Mouse (Mus musculus) lung, embryonic 14.5 days (tissue): ENCODE results near the gene Trim3. TPM values are rescaled to one million over a fixed set of nuclear protein-coding genes. Genes with fewer than 3 reads are reported as not detected.

ENCODE experiments used
- ATAC-seq: fragments of 200-750 bp; cut with Nextera tagmentation; 2 replicates; pipeline ENCODE4 v1.8.0; 2017; ENCODE audit warnings: mild to moderate bottlenecking, moderate TSS enrichment, moderate library complexity; ENCODE audit not compliant: insufficient read depth
- DNase-seq: peaks from one replicate; pipeline ENCODE4 v3.0.0-alpha.2; 2015
- H3K27ac ChIP-seq: fragments of 300-500 bp; sonication (generic); 2 replicates; pipeline ENCODE4 v1.5.1; 2014; ENCODE audit warnings: low read depth, mild to moderate bottlenecking, moderate library complexity
- H3K27me3 ChIP-seq: fragments of 300-500 bp; sonication (generic); 2 replicates; pipeline ENCODE4 v1.6.1; 2014; ENCODE audit warnings: low read length, control low read depth; ENCODE audit not compliant: insufficient read depth
- H3K36me3 ChIP-seq: fragments of 300-500 bp; sonication (generic); 2 replicates; pipeline ENCODE4 v1.6.1; 2014; ENCODE audit warnings: control low read depth; ENCODE audit not compliant: insufficient read depth
- H3K4me1 ChIP-seq: fragments of 300-500 bp; sonication (generic); 2 replicates; pipeline ENCODE4 v1.6.1; 2014; ENCODE audit warnings: antibody characterized with exemption, control low read depth; ENCODE audit not compliant: insufficient read depth
- H3K4me2 ChIP-seq: fragments of 300-500 bp; sonication (generic); 2 replicates; pipeline ENCODE4 v1.6.1; 2014; ENCODE audit warnings: mild to moderate bottlenecking
- H3K4me3 ChIP-seq: fragments of 300-500 bp; sonication (generic); 2 replicates; pipeline ENCODE4 v1.5.1; 2014; ENCODE audit warnings: low read depth, low read length
- H3K9ac ChIP-seq: fragments of 300-500 bp; sonication (generic); 2 replicates; pipeline ENCODE4 v1.6.1; 2014
- H3K9me3 ChIP-seq: fragments of 300-500 bp; sonication (generic); 2 replicates; pipeline ENCODE4 v1.6.1; 2016; ENCODE audit warnings: low read depth, low read length, control low read depth
- CTCF ChIP-seq: IDR thresholded peaks from 2 replicates; pipeline ENCODE4 v1.5.1; 2016; ENCODE audit warnings: antibody characterized with exemption, low read depth
- WGBS: fragments of 180-500 bp; shearing (Covaris S2); extraction: QIAGEN DNeasy Blood & Tissue Kit; methylation state at CpG from one replicate; pipeline ENCODE4 v1.1.7; 2014; 5-methylcytosine and 5-hydroxymethylcytosine counted together
- polyA plus RNA-seq: library from polyadenylated mRNA; unstranded; fragments of >200 nt; fragmentation: Nextera tagmentation; extraction: Ambion mirVana; gene quantifications from 2 replicates; pipeline ENCODE4 v1.2.1, GENCODE M21; 2014

Trim3 gene
- polyA plus RNA-seq, 1 experiment from 2014 or later: 45.3 TPM

GRCm38 (mm10) chr7:105570756-105571155 lies 62.6 kb downstream of the Trim3 start:
- peaks cover 29% of the 10 kb centered on the region for H3K36me3 ChIP-seq
- no peak overlapping the region for H3K4me2 ChIP-seq
- no peak overlapping the region for H3K9ac ChIP-seq
- H3K4me1 ChIP-seq: no peaks in the 10 kb centered on the region
- H3K27ac ChIP-seq: no peak overlapping the region
- no peaks in the 10 kb centered on the region for H3K9me3 ChIP-seq
- no peaks in the 10 kb centered on the region for H3K27me3 ChIP-seq
- H3K4me3 ChIP-seq: no peak overlapping the region
- TF ChIP-seq CTCF: no peak
- DNase-seq (no peak), ATAC-seq (no peak)
- 80% methylated on average over 4 of the region's 4 CpGs for WGBS

GRCm38 (mm10) chr7:105569512-105570496 lies 63.6 kb downstream of the Trim3 start:
- Histone ChIP-seq H3K27me3 (no peaks in the 10 kb centered on the region), H3K4me1 (no peaks in the 10 kb centered on the region), H3K9ac (no peak overlapping the region), H3K4me2 (no peak overlapping the region), H3K27ac (no peak overlapping the region), H3K36me3 (peaks cover 38% of the 10 kb centered on the region), H3K4me3 (no peak overlapping the region), H3K9me3 (no peaks in the 10 kb centered on the region)
- WGBS: 38% methylated on average over 12 of the region's 12 CpGs
- no peak for TF ChIP-seq CTCF
- ATAC-seq (0 out of 2 replicates have a peak, but pooled peaks have one; percentile 2), DNase-seq (no peak)

- peak; percentile 58 for DNase-seq
- no peak for TF ChIP-seq CTCF
- ATAC-seq: peak; percentile 69
- H3K4me3 ChIP-seq: no peak overlapping the region
- H3K9ac ChIP-seq: no peak overlapping the region
- H3K27me3 ChIP-seq: no peaks in the 10 kb centered on the region
- no peak overlapping the region for H3K4me2 ChIP-seq
- H3K36me3 ChIP-seq: peaks cover 37% of the 10 kb centered on the region
- H3K27ac ChIP-seq: no peak overlapping the region; the same call in 1 of the 2 replicates
- no peaks in the 10 kb centered on the region for H3K9me3 ChIP-seq
- 16% methylated on average over 6 of the region's 6 CpGs for WGBS
- H3K4me1 ChIP-seq: no peaks in the 10 kb centered on the region
Observed at GRCm38 (mm10) chr7:105568988-105569471, 64.3 kb downstream of the Trim3 start.

GRCm38 (mm10) chr7:105568583-105568982 lies 64.8 kb downstream of the Trim3 start:
- Histone ChIP-seq H3K4me1 (no peaks in the 10 kb centered on the region), H3K9me3 (no peaks in the 10 kb centered on the region), H3K36me3 (peaks cover 32% of the 10 kb centered on the region), H3K4me2 (no peak overlapping the region), H3K9ac (no peak overlapping the region), H3K27me3 (no peaks in the 10 kb centered on the region), H3K27ac (no peak overlapping the region), H3K4me3 (no peak overlapping the region)
- TF ChIP-seq CTCF: no peak
- ATAC-seq (peak; percentile 25; the same call in 1 of the 2 replicates), DNase-seq (peak; percentile 4)
- WGBS: 24% methylated on average over 6 of the region's 7 CpGs

- Histone ChIP-seq H3K4me3 (no peak overlapping the region), H3K4me2 (no peak overlapping the region), H3K9ac (no peak overlapping the region), H3K36me3 (peaks cover 35% of the 10 kb centered on the region), H3K27me3 (no peaks in the 10 kb centered on the region), H3K27ac (no peak overlapping the region), H3K4me1 (no peaks in the 10 kb centered on the region), H3K9me3 (no peaks in the 10 kb centered on the region)
- DNase-seq: no peak
- 81% methylated on average over 17 of the region's 17 CpGs for WGBS
- no peak for TF ChIP-seq CTCF
- ATAC-seq: no peak
Observed at GRCm38 (mm10) chr7:105565071-105565836, 68.1 kb downstream of the Trim3 start.

- no peak overlapping the region for H3K9ac ChIP-seq
- no peak for TF ChIP-seq CTCF
- no peaks in the 10 kb centered on the region for H3K9me3 ChIP-seq
- DNase-seq: no peak
- ATAC-seq: no peak
- no peak overlapping the region for H3K4me3 ChIP-seq
- 80% methylated on average over 3 of the region's 3 CpGs for WGBS
- H3K27ac ChIP-seq: no peak overlapping the region
- H3K27me3 ChIP-seq: no peaks in the 10 kb centered on the region
- peaks cover 47% of the 10 kb centered on the region for H3K36me3 ChIP-seq
- H3K4me2 ChIP-seq: no peak overlapping the region
- no peaks in the 10 kb centered on the region for H3K4me1 ChIP-seq
Observed at GRCm38 (mm10) chr7:105563367-105563766, 70.0 kb downstream of the Trim3 start.

- no peak overlapping the region for H3K4me2 ChIP-seq
- no peak overlapping the region for H3K27ac ChIP-seq
- WGBS: 84% methylated on average over 3 of the region's 3 CpGs
- H3K4me3 ChIP-seq: no peak overlapping the region
- no peaks in the 10 kb centered on the region for H3K9me3 ChIP-seq
- no peaks in the 10 kb centered on the region for H3K4me1 ChIP-seq
- TF ChIP-seq CTCF: no peak
- no peak overlapping the region for H3K9ac ChIP-seq
- no peak for DNase-seq
- ATAC-seq: no peak
- H3K36me3 ChIP-seq: peaks cover 53% of the 10 kb centered on the region
- H3K27me3 ChIP-seq: no peaks in the 10 kb centered on the region
Observed at GRCm38 (mm10) chr7:105562317-105562716, 71.1 kb downstream of the Trim3 start.
